Mouse (Mus musculus) C2C12 (cell line): ENCODE measurements around the gene Spta1. TPM values are rescaled to one million over a fixed set of nuclear protein-coding genes. Genes with fewer than 3 reads are reported as not detected.

Experiments
- H3K27me3 ChIP-seq: one replicate; pipeline ENCODE4 v1.6.1; 2011; ENCODE audit not compliant: control insufficient read depth, insufficient read depth, insufficient read length
- H3K36me3 ChIP-seq: one replicate; pipeline ENCODE4 v1.6.1; 2011; ENCODE audit not compliant: control insufficient read depth, insufficient read depth
- H3K4me3 ChIP-seq: one replicate; pipeline ENCODE4 v1.5.1; 2011; ENCODE audit warnings: mild to moderate bottlenecking, control low read depth; ENCODE audit not compliant: poor library complexity, insufficient read depth, severe bottlenecking
- H3K79me2 ChIP-seq: one replicate; pipeline ENCODE4 v1.6.1; 2011; ENCODE audit not compliant: control insufficient read depth, insufficient read depth
- H3K79me3 ChIP-seq: one replicate; pipeline ENCODE4 v1.6.1; 2011; ENCODE audit warnings: low read depth, control low read depth
- H3ac ChIP-seq: one replicate; pipeline ENCODE3; 2011; ENCODE audit warnings: low read depth; ENCODE audit not compliant: control insufficient read depth, insufficient read length
- CEBPB ChIP-seq: IDR thresholded peaks from one replicate; pipeline ENCODE4 v1.6.1; 2011; ENCODE audit warnings: low read depth, mild to moderate bottlenecking, control low read depth, moderate library complexity
- CTCF ChIP-seq: IDR thresholded peaks from one replicate; pipeline ENCODE4 v1.5.1; 2011; ENCODE audit not compliant: control insufficient read depth, insufficient read depth, insufficient read length
- FOSL1 ChIP-seq: IDR thresholded peaks from one replicate; pipeline ENCODE4 v1.8.0; 2011; ENCODE audit warnings: mild to moderate bottlenecking, low read length; ENCODE audit not compliant: poor library complexity, insufficient read depth, severe bottlenecking
- MAX ChIP-seq: IDR thresholded peaks from one replicate; pipeline ENCODE4 v1.6.1; 2011; ENCODE audit warnings: mild to moderate bottlenecking, control low read depth
- MYOD1 ChIP-seq: IDR thresholded peaks from one replicate; pipeline ENCODE4 v1.6.1; 2011; ENCODE audit warnings: low read depth; ENCODE audit not compliant: control insufficient read depth, insufficient read length
- MYOG ChIP-seq: IDR thresholded peaks from one replicate; pipeline ENCODE4 v1.6.1; 2011; ENCODE audit not compliant: control insufficient read depth, insufficient read length; ENCODE audit errors: extremely low read depth
- USF1 ChIP-seq: IDR thresholded peaks from one replicate; pipeline ENCODE4 v1.6.1; 2011; ENCODE audit warnings: low read depth, mild to moderate bottlenecking, control low read depth, moderate library complexity
- polyA plus RNA-seq: library from polyadenylated mRNA; unstranded; fragments of >200 nt; fragmentation: generic; extraction: Trizol; gene quantifications from one replicate; pipeline ENCODE4 v1.2.1, GENCODE M21; 2012; ENCODE audit warnings: missing spikeins

Gene Spta1
- polyA plus RNA-seq, 1 experiment = not detected

DNA sequence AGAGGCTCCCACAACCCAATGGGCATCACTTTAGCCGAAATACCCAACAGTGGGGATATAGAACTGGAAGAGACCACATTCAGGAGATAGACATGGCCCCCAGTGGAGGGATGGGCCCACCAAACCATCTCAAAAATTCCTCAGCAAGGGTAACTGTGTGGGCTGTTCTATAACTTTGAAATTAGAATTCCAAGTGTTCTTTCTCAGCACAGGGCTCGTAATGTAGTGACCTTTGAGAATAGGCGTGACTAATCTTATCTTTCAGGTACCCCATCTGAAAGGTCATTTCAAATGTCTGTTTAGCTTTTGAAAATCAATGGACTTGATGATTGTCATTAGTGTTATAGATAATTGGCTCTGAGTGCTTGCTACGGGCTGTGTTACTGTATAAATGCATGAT, 95.2 kb downstream of the Spta1 start:
- Histone ChIP-seq H3K36me3 (no peaks in the 10 kb centered on the region), H3K27me3 (no peaks in the 10 kb centered on the region), H3K4me3 (no peak overlapping the region), H3K79me2 (no peaks in the 10 kb centered on the region), H3K79me3 (no peaks in the 10 kb centered on the region), H3ac (no peak overlapping the region)
- no peak for TF ChIP-seq MYOG
- no peak for TF ChIP-seq FOSL1
- no peak for TF ChIP-seq CTCF
- no peak for TF ChIP-seq MAX
- no peak for TF ChIP-seq MYOD1
- no peak for TF ChIP-seq CEBPB

DNA sequence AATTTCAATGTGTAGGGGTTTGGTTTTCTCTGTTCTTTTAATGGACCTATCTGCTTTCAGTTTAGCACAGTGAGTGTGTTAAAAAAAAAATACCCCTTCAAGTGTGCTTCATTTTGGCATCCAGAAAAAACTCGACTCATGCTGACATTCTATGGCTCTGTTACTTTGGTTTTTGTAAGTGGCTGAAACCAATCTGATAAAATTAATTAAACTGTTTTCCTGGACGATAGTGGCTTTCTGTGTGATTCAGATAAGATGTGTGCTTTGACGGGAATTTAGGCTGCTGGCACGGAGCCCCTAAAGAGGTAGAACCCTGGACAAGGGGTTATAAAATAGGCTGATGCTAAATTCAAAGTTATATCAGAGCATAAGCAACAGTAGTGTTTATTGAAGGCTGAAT, 96.6 kb downstream of the Spta1 start:
- Histone ChIP-seq H3K36me3 (no peaks in the 10 kb centered on the region), H3K4me3 (no peak overlapping the region), H3K79me3 (no peaks in the 10 kb centered on the region), H3K27me3 (no peaks in the 10 kb centered on the region), H3ac (no peak overlapping the region), H3K79me2 (no peaks in the 10 kb centered on the region)
- no peak for TF ChIP-seq MYOD1
- no peak for TF ChIP-seq CEBPB
- TF ChIP-seq FOSL1 = no peak
- no peak for TF ChIP-seq MYOG
- no peak for TF ChIP-seq MAX
- TF ChIP-seq CTCF = no peak
- no peak for TF ChIP-seq USF1

GRCm38 (mm10) chr1:174270643-174271042, 98.1 kb downstream of the Spta1 start:
- Histone ChIP-seq H3K36me3 (no peaks in the 10 kb centered on the region), H3K79me3 (no peaks in the 10 kb centered on the region), H3K79me2 (no peaks in the 10 kb centered on the region), H3K27me3 (no peaks in the 10 kb centered on the region), H3ac (no peak overlapping the region), H3K4me3 (no peak overlapping the region)
- TF ChIP-seq CTCF (no peak), MYOG (no peak), CEBPB (no peak), MAX (no peak), FOSL1 (no peak), USF1 (no peak), MYOD1 (no peak)

Other genes starting within 250 kb of the Spta1 start
- 0.92 TPM for gene Mndal, start 230.3 kb upstream of the Spta1 start, polyA plus RNA-seq
- 1.5 TPM for gene Ifi203, start 230.1 kb upstream of the Spta1 start, polyA plus RNA-seq
- gene Ifi202b, start 190.0 kb upstream of the Spta1 start, polyA plus RNA-seq = 4.9 TPM
- not detected for gene Ifi205, start 141.0 kb upstream of the Spta1 start, polyA plus RNA-seq
- gene Olfr433, start 132.1 kb upstream of the Spta1 start, polyA plus RNA-seq = not detected
- not detected for gene Olfr432, start 123.6 kb upstream of the Spta1 start, polyA plus RNA-seq
- not detected for gene Olfr430, start 106.2 kb upstream of the Spta1 start, polyA plus RNA-seq
- not detected for gene Olfr429, start 88.4 kb upstream of the Spta1 start, polyA plus RNA-seq
- not detected for gene Olfr427, start 75.9 kb upstream of the Spta1 start, polyA plus RNA-seq
- gene Olfr231, start 51.6 kb upstream of the Spta1 start, polyA plus RNA-seq = not detected
- gene Olfr424, start 41.3 kb upstream of the Spta1 start, polyA plus RNA-seq = not detected
- gene Olfr420, start 17.1 kb upstream of the Spta1 start, polyA plus RNA-seq = not detected
- not detected for gene Olfr419, start 79.3 kb downstream of the Spta1 start, polyA plus RNA-seq
- not detected for gene Mptx1, start 157.7 kb downstream of the Spta1 start, polyA plus RNA-seq
- gene Olfr417, start 192.3 kb downstream of the Spta1 start, polyA plus RNA-seq = not detected
- gene Olfr248, start 218.3 kb downstream of the Spta1 start, polyA plus RNA-seq = not detected